Mouse (Mus musculus): ENCODE measurements around the gene Dtnb.
"Not testable (repeated sequence)": the region's sequence is repeated elsewhere in the genome, so short reads cannot be mapped to it uniquely, and the experiment has no call there.

The Dtnb gene

GRCm38 (mm10) chr12:3571787-3572580 lies at the start of gene Dtnb:
Gene Dtnb, plus strand, starts transcription at chr12:3572381.
- peak; percentile 91 for DNase-seq (ENCODE audit: inconsistent ontology term)

- no peak for DNase-seq (ENCODE audit: inconsistent ontology term)
These were observed 46.6 kb upstream of the Dtnb start for GRCm38 (mm10) chr12:3525536-3525935.

GRCm38 (mm10) chr12:3535446-3535845 lies 36.7 kb upstream of the Dtnb start:
- not testable (repeated sequence) for DNase-seq (ENCODE audit: inconsistent ontology term)

GRCm38 (mm10) chr12:3537616-3538015 lies 34.6 kb upstream of the Dtnb start:
- no peak for DNase-seq (ENCODE audit: inconsistent ontology term)

GRCm38 (mm10) chr12:3538036-3538435 lies 34.1 kb upstream of the Dtnb start:
- no peak for DNase-seq (ENCODE audit: inconsistent ontology term)

GRCm38 (mm10) chr12:3539605-3540004 lies 32.6 kb upstream of the Dtnb start:
- no peak for DNase-seq (ENCODE audit: inconsistent ontology term)

GRCm38 (mm10) chr12:3540871-3541270 lies 31.3 kb upstream of the Dtnb start:
- no peak for DNase-seq (ENCODE audit: inconsistent ontology term)

GRCm38 (mm10) chr12:3545451-3545850 lies 26.7 kb upstream of the Dtnb start:
- DNase-seq (ENCODE audit: inconsistent ontology term) = no peak

- DNase-seq (ENCODE audit: inconsistent ontology term) = no peak
These were observed 26.0 kb upstream of the Dtnb start for GRCm38 (mm10) chr12:3546121-3546658.

- DNase-seq (ENCODE audit: inconsistent ontology term) = no peak
These were observed 25.4 kb upstream of the Dtnb start for GRCm38 (mm10) chr12:3546781-3547180.

- DNase-seq (ENCODE audit: inconsistent ontology term) = no peak
These were observed 24.7 kb upstream of the Dtnb start for GRCm38 (mm10) chr12:3547506-3547905.

GRCm38 (mm10) chr12:3547911-3548310 lies 24.3 kb upstream of the Dtnb start:
- peak; percentile 30 for DNase-seq (ENCODE audit: inconsistent ontology term)

GRCm38 (mm10) chr12:3548582-3549211 lies 23.5 kb upstream of the Dtnb start:
- no peak for DNase-seq (ENCODE audit: inconsistent ontology term)

GRCm38 (mm10) chr12:3550280-3550679 lies 21.9 kb upstream of the Dtnb start:
- no peak for DNase-seq (ENCODE audit: inconsistent ontology term)

- DNase-seq (ENCODE audit: inconsistent ontology term) = no peak
These were observed 14.5 kb upstream of the Dtnb start for GRCm38 (mm10) chr12:3557414-3558319.

GRCm38 (mm10) chr12:3560596-3560995 lies 11.6 kb upstream of the Dtnb start:
- peak; percentile 68 for DNase-seq (ENCODE audit: inconsistent ontology term)

- no peak for DNase-seq (ENCODE audit: inconsistent ontology term)
These were observed 11.1 kb upstream of the Dtnb start for GRCm38 (mm10) chr12:3561032-3561431.

GRCm38 (mm10) chr12:3562806-3563205 lies 9.4 kb upstream of the Dtnb start:
- no peak for DNase-seq (ENCODE audit: inconsistent ontology term)

GRCm38 (mm10) chr12:3563659-3564058 lies 8.5 kb upstream of the Dtnb start:
- no peak for DNase-seq (ENCODE audit: inconsistent ontology term)

GRCm38 (mm10) chr12:3568461-3568991 lies 3.7 kb upstream of the Dtnb start:
- DNase-seq (ENCODE audit: inconsistent ontology term) = no peak

- no peak for DNase-seq (ENCODE audit: inconsistent ontology term)
These were observed 1.3 kb upstream of the Dtnb start for GRCm38 (mm10) chr12:3570711-3571400.

All from Muller cell, postnatal 12 days (primary cell).